Mouse (Mus musculus): ENCODE results near the gene Mylk2.
A peak's percentile ranks its signal among the peaks of the same experiment; 100 is the strongest.

DNA sequence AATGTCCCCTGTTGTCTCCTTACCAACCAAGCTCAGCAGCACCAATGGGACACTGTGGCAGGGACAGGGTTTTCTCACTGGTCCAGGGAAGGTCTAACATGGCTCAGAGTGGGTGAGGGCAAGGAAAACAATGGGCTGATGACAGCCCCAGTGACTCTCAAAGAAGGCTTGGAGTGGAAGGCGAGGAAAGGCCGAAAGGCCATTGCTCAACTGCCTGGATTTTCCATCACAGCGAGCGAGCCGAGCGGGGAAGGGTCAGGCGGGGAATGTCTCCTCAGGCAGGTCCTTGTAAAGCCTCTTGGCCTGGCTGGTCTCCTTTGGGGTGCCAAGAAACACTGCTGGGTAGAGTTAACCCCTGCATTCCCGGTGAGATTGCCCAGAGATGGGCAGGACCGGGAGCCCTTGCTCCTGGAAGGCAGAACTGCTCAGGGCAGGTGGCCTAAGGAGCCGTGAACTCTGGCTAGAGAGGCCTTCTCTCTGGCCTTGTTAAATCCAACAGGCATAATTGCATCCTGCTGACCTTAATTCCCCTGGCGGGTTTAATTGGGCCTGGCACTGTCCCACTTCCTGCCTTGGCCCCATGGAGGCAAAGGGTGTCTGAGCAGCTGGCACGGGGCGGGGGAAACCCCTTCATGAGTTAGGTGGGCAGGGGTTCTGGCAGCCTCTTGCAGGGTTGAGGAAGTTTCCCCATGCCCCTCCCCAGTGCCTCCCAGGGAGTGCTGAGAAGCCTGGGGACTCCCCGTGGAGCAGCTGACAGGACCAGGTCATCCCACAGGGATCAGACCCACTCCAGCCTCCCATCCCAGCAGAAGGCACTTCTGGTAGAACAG, 3.8 kb upstream of the Mylk2 start:
- 0 out of 2 replicates have a peak, but pooled peaks have one; percentile 20 for TF ChIP-seq CTCF (IDR thresholded peaks at IDR 0.05; ENCODE audit: insufficient read depth, low read depth, low read length)
- no peak for TF ChIP-seq POLR2A (IDR thresholded peaks at IDR 0.05; ENCODE audit: insufficient read depth, low read depth, low read length)

All from olfactory bulb, adult 2 months (tissue).